Mouse (Mus musculus): ENCODE measurements at regions not wholly inside any gene's neighbourhood (a gene's known extent, or its start where the extent isn't known, plus 50 kb on each side); places are given as distances from the start of the nearest gene placed in this dataset.

DNA sequence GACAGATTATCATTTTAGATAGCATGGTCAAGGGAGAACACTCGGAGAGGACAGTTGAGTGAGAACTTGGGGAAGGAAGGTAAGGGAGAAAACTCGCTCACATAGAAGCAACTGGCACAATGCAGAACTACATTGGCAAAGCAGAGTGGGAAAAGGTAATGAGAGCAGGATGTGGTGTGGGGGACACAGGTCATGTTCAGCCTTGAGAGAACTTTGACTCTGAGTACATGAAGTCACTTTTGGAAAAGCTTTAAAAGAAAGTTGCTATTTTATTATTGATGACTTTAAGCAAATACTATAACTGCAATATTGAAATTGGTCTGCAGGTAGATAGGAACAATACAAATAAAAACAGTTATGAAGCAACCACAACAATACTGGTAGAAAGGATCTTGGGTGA, 437.4 kb upstream of the Jag1 start:
- H3K4me2 ChIP-seq (ENCODE audit: low read depth), result no peak overlapping the region
- H3ac ChIP-seq (ENCODE audit: control insufficient read depth, insufficient read length), result no peak overlapping the region
- no peaks in the 10 kb centered on the region for H3K36me3 ChIP-seq (ENCODE audit: control insufficient read depth, insufficient read depth)
- no peak overlapping the region for H3K4me3 ChIP-seq
- no peaks in the 10 kb centered on the region for H3K27me3 ChIP-seq (ENCODE audit: control insufficient read depth, insufficient read depth, insufficient read length)
- H3K79me2 ChIP-seq (ENCODE audit: control insufficient read depth, insufficient read depth), result no peaks in the 10 kb centered on the region
- TF ChIP-seq POLR2A (IDR thresholded peaks at IDR 0.05; ENCODE audit: insufficient read length, low read depth), result no peak
- TF ChIP-seq TCF12 (IDR thresholded peaks at IDR 0.05; ENCODE audit: insufficient read depth, poor library complexity, severe bottlenecking), result no peak
- TF ChIP-seq CEBPB (IDR thresholded peaks at IDR 0.05; ENCODE audit: insufficient read depth, poor library complexity, severe bottlenecking), result no peak

DNA sequence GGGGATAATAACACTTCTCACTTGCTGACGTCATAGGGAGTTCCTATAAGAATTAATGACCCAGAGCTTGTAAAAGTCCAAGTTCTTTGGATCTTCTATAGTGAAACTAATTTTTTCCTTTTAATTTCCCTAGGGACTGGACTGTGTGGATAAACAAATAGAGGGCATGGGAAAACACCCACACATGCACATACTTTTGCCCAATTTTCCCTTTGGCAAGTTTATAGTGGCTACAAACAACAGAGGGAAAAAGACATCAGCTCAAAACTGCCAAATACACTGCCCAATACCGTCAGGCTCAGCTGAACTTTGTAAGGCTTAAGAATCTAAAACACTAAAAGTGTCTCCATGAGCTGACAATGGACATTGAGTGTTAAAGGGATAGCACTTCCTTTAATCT, 420.1 kb upstream of the Jag1 start:
- Histone ChIP-seq H3ac (ENCODE audit: control insufficient read depth, insufficient read length) (no peak overlapping the region), H3K4me3 (no peak overlapping the region), H3K36me3 (ENCODE audit: control insufficient read depth, insufficient read depth) (no peaks in the 10 kb centered on the region), H3K79me2 (ENCODE audit: control insufficient read depth, insufficient read depth) (no peaks in the 10 kb centered on the region), H3K4me2 (ENCODE audit: low read depth) (no peak overlapping the region), H3K27me3 (ENCODE audit: control insufficient read depth, insufficient read depth, insufficient read length) (no peaks in the 10 kb centered on the region)
- no peak for TF ChIP-seq TCF12 (IDR thresholded peaks at IDR 0.05; ENCODE audit: insufficient read depth, poor library complexity, severe bottlenecking)

DNA sequence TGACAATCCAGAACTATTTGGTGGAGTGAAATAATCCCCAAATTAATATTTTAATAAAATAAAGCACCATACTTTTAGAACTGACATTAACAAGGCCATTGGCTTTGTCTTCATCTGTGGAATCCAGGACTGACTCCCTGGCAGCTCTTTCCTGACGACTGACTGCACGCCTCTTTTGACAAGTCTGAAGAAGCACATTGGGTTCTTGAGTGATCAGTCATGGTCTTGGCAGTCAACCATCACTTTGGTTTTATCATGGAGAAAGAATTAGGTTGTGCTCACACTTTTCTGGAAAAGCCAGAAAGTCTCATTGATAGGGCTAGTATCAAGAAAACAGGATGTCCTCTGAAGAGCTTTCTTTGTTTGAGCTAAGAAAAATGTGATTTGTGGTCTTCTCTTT, 399.8 kb upstream of the Jag1 start:
- Histone ChIP-seq H3K36me3 (ENCODE audit: control insufficient read depth, insufficient read depth) (no peaks in the 10 kb centered on the region), H3K4me3 (no peak overlapping the region), H3K4me2 (ENCODE audit: low read depth) (no peak overlapping the region), H3K79me2 (ENCODE audit: control insufficient read depth, insufficient read depth) (no peaks in the 10 kb centered on the region), H3K27me3 (ENCODE audit: control insufficient read depth, insufficient read depth, insufficient read length) (no peaks in the 10 kb centered on the region), H3ac (ENCODE audit: control insufficient read depth, insufficient read length) (no peak overlapping the region)
- TF ChIP-seq CEBPB (IDR thresholded peaks at IDR 0.05; ENCODE audit: insufficient read depth, poor library complexity, severe bottlenecking), result no peak
- TF ChIP-seq MYOG (IDR thresholded peaks at IDR 0.05; ENCODE audit: control insufficient read depth in 1 of 3, insufficient read depth in 1 of 3, insufficient read length in 2 of 3, low read depth in 2 of 3), result no peak
- TF ChIP-seq MAX (IDR thresholded peaks at IDR 0.05; ENCODE audit: low read depth), result no peak
- TF ChIP-seq TCF3 (IDR thresholded peaks at IDR 0.05; ENCODE audit: insufficient read length, low read depth), result no peak
- TF ChIP-seq REST (IDR thresholded peaks at IDR 0.05; ENCODE audit: insufficient read depth, insufficient read length), result no peak

DNA sequence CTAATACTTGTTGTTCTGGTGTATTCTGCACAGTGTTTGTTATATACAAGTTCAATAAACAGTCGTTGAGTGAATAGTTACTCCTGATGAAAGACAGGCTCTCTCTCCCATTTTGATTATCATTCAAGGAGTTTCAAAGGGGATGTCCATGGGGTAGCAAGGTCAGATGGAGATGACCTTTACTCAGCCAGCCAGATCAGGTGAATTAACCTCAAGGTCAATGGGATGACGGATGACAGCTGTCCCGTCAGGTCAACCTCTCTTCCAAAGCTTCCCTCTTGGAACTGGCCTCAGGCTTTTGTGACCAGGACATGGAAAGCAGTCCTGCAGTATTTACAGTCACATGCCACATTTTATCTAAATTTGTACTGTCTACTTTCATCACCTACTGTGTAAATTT, 398.6 kb upstream of the Jag1 start:
- H3K36me3 ChIP-seq (ENCODE audit: control insufficient read depth, insufficient read depth), result no peaks in the 10 kb centered on the region
- H3K79me2 ChIP-seq (ENCODE audit: control insufficient read depth, insufficient read depth), result no peaks in the 10 kb centered on the region
- TF ChIP-seq REST (IDR thresholded peaks at IDR 0.05; ENCODE audit: insufficient read depth, insufficient read length), result no peak
- no peak for TF ChIP-seq TCF3 (IDR thresholded peaks at IDR 0.05; ENCODE audit: insufficient read length, low read depth)
- TF ChIP-seq E2F4 (IDR thresholded peaks at IDR 0.05; ENCODE audit: insufficient read depth), result no peak
- no peak for TF ChIP-seq SRF (IDR thresholded peaks at IDR 0.05; ENCODE audit: control insufficient read depth, insufficient read length, low read depth)
- no peak for TF ChIP-seq MAX (IDR thresholded peaks at IDR 0.05; ENCODE audit: low read depth)
- no peaks in the 10 kb centered on the region for H3K27me3 ChIP-seq (ENCODE audit: control insufficient read depth, insufficient read depth, insufficient read length)
- H3K4me2 ChIP-seq (ENCODE audit: low read depth), result no peak overlapping the region
- H3ac ChIP-seq (ENCODE audit: control insufficient read depth, insufficient read length), result no peak overlapping the region
- H3K4me3 ChIP-seq, result no peak overlapping the region

DNA sequence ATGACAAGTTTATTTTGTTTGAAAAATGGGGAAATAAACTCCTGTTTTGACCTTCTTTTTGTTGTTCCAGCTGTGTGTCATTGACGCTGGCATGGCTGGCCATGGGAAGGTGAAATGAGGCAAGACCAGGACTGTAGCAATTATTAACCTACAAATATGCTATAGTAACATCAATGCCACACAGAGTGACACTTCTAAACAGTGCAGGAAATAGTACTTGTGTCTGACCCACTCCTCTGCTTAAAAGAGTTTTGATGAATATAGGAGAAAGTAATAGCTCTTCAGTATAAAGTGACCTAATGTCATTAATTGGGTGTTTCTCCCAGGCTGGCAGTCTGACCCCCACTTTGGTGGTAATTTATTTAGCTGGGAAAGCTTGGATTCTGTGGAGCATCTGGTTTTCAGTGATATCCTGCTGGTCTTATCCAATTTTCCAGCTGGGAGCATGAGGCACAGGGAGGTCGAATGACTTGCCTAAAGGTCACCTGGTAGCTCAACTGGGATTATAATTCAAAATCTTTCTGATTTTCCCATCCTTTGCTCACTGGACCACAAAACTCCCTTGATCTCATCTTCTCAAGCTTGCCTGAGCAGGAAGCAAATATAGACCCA, 397.6 kb upstream of the Jag1 start:
- H3K27me3 ChIP-seq (ENCODE audit: control insufficient read depth, insufficient read depth, insufficient read length), result no peaks in the 10 kb centered on the region
- H3K79me2 ChIP-seq (ENCODE audit: control insufficient read depth, insufficient read depth), result no peaks in the 10 kb centered on the region
- H3K36me3 ChIP-seq (ENCODE audit: control insufficient read depth, insufficient read depth), result no peaks in the 10 kb centered on the region
- no peak overlapping the region for H3ac ChIP-seq (ENCODE audit: control insufficient read depth, insufficient read length)
- no peak overlapping the region for H3K4me2 ChIP-seq (ENCODE audit: low read depth)
- no peak for TF ChIP-seq E2F4 (IDR thresholded peaks at IDR 0.05; ENCODE audit: insufficient read depth)
- TF ChIP-seq TCF12 (IDR thresholded peaks at IDR 0.05; ENCODE audit: insufficient read depth, poor library complexity, severe bottlenecking), result no peak
- TF ChIP-seq MAX (IDR thresholded peaks at IDR 0.05; ENCODE audit: low read depth), result no peak
- no peak for TF ChIP-seq MYOD1 (IDR thresholded peaks at IDR 0.05; ENCODE audit: control insufficient read depth in 1 of 3, insufficient read length in 2 of 3, low read depth in 2 of 3)
- no peak overlapping the region for H3K4me3 ChIP-seq

DNA sequence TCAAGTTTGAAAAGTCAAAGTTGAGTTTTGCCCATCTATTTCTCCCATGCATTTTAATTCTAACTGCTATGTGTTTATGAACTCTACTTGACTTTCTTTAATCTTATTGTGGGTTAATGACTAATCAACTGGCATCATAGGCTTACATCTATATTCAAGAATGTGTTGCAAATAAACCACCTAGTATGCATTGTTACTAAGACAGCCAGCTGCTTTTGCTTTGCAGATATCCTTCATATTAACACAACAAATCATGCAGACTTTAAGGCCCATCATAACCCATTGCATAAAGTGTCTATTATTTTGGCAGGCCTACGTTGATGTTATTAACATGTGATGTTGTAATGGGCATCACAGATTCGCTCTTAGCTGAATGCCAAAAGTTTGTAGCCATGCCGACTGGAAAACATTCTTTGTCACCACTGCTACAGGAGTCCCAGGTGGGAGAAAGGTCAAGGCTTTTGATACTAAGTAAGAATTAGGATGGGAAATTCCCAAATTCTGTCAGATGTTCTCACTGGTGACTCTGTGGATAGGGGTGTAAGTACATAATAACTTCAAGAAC, 394.3 kb upstream of the Jag1 start:
- TF ChIP-seq USF1 (IDR thresholded peaks at IDR 0.05; ENCODE audit: low read depth) (no peak), MYOD1 (IDR thresholded peaks at IDR 0.05; ENCODE audit: control insufficient read depth in 1 of 3, insufficient read length in 2 of 3, low read depth in 2 of 3) (no peak), REST (IDR thresholded peaks at IDR 0.05; ENCODE audit: insufficient read depth, insufficient read length) (no peak)

More for the DNA sequence above, 394.3 kb upstream of the Jag1 start:
- Histone ChIP-seq H3K4me2 (ENCODE audit: low read depth) (no peak overlapping the region), H3ac (ENCODE audit: control insufficient read depth, insufficient read length) (no peak overlapping the region), H3K4me3 (no peak overlapping the region), H3K36me3 (ENCODE audit: control insufficient read depth, insufficient read depth) (no peaks in the 10 kb centered on the region), H3K27me3 (ENCODE audit: control insufficient read depth, insufficient read depth, insufficient read length) (no peaks in the 10 kb centered on the region), H3K79me2 (ENCODE audit: control insufficient read depth, insufficient read depth) (no peaks in the 10 kb centered on the region)
